ENCODE assay signal across 8 mouse cellular contexts in genomic region chrX:167103501-167104246, GRCm38 (mm10).
DNase-seq lines count a peak whose midpoint lies in the region; ATAC-seq and TF ChIP-seq lines count a peak whose summit lies in the region.

No protein-coding gene starts in this region.

- H3K27me3 ChIP-seq in heart, embryonic 11.5 days (ENCODE audit: control insufficient read depth, insufficient read depth, low read length): no peaks in the 10 kb centered on the region; the same call in 1 of the 2 replicates
- peaks cover 100% of the 10 kb centered on the region for H3K27me3 ChIP-seq in forebrain, embryonic 10.5 days (ENCODE audit: poor library complexity, severe bottlenecking)
- H3K27me3 ChIP-seq in limb, embryonic 14.5 days (ENCODE audit: control insufficient read depth, insufficient read depth, low read length): no peaks in the 10 kb centered on the region; the same call in 1 of the 2 replicates
- no peaks in the 10 kb centered on the region for H3K27me3 ChIP-seq in stomach, postnatal 0 days (ENCODE audit: control insufficient read depth, insufficient read depth, low read length)

- no peaks in the 10 kb centered on the region for H3K9me3 ChIP-seq in heart, embryonic 11.5 days (replicated peaks; ENCODE audit: control insufficient read depth, low read length)
- no peaks in the 10 kb centered on the region for H3K9me3 ChIP-seq in forebrain, embryonic 10.5 days
- no peaks in the 10 kb centered on the region for H3K9me3 ChIP-seq in limb, embryonic 14.5 days (ENCODE audit: control insufficient read depth, low read length)
- no peaks in the 10 kb centered on the region for H3K9me3 ChIP-seq in stomach, postnatal 0 days (ENCODE audit: control insufficient read depth, low read length)

- TF ChIP-seq POLR2A in limb, embryonic 14.5 days (IDR thresholded peaks at IDR 0.05; ENCODE audit: borderline replicate concordance, extremely low read depth, insufficient read depth, insufficient read length): no peak

- H3K4me3 ChIP-seq in heart, embryonic 11.5 days (ENCODE audit: low read depth, low read length): no peak overlapping the region
- no peak overlapping the region for H3K4me3 ChIP-seq in forebrain, embryonic 10.5 days
- no peak overlapping the region for H3K4me3 ChIP-seq in limb, embryonic 14.5 days (replicated peaks; ENCODE audit: low read length)
- H3K4me3 ChIP-seq in stomach, postnatal 0 days (ENCODE audit: low read depth, low read length): no peak overlapping the region

- TF ChIP-seq CTCF in stomach, postnatal 0 days (IDR thresholded peaks at IDR 0.05; ENCODE audit: low read depth): no peak

- H3K4me2 ChIP-seq in heart, embryonic 11.5 days: no peak overlapping the region
- H3K4me2 ChIP-seq in limb, embryonic 14.5 days (replicated peaks; ENCODE audit: low read depth, low read length, severe bottlenecking): no peak overlapping the region
- H3K4me2 ChIP-seq in stomach, postnatal 0 days (replicated peaks; ENCODE audit: low read depth): no peak overlapping the region

- 0 out of 2 replicates have a peak overlapping the region, but pooled peaks have one; percentile 35 for H3K27ac ChIP-seq in heart, embryonic 11.5 days (ENCODE audit: low read depth, low read length)
- H3K27ac ChIP-seq in forebrain, embryonic 10.5 days: 0 out of 2 replicates have a peak overlapping the region, but pooled peaks have one; percentile 44
- H3K27ac ChIP-seq in limb, embryonic 14.5 days (replicated peaks; ENCODE audit: low read depth, low read length): 0 out of 2 replicates have a peak overlapping the region, but pooled peaks have one; percentile 26
- 0 out of 2 replicates have a peak overlapping the region, but pooled peaks have one; percentile 13 for H3K27ac ChIP-seq in stomach, postnatal 0 days (replicated peaks)

- ATAC-seq in heart, embryonic 11.5 days (replicated peaks; ENCODE audit: insufficient number of reproducible peaks, low FRiP score, low TSS enrichment): no peak
- no peak for ATAC-seq in limb, embryonic 14.5 days (ENCODE audit: low FRiP score, low read depth)
- no peak for ATAC-seq in stomach, postnatal 0 days (ENCODE audit: low FRiP score, low TSS enrichment)

- intact Hi-C loops in heart, postnatal 14 days (cut with DNase I): loop anchor here (10.0 kb wide), 2 partner anchors 101 to 439 kb away; partner anchors contain the start of gene Tmsb4x

- WGBS in heart, embryonic 11.5 days (ENCODE audit: insufficient replicate concordance): 47% methylated on average over 12 of the region's 12 CpGs
- 35% methylated on average over 12 of the region's 12 CpGs for WGBS in forebrain, embryonic 10.5 days
- 44% methylated on average over 12 of the region's 12 CpGs for WGBS in limb, embryonic 14.5 days
- 50% methylated on average over 12 of the region's 12 CpGs for WGBS in stomach, postnatal 0 days

- TF ChIP-seq EP300 in stomach, postnatal 0 days (optimal IDR thresholded peaks at IDR 0.05): no peak

- DNase-seq in heart, postnatal 14 days: no peak
- DNase-seq in 416B (ENCODE audit: low read depth): peak; percentile 73
- no peak for DNase-seq in forebrain, embryonic 10.5 days (ENCODE audit: extremely low spot score, low spot score)
- peak; percentile 52 for DNase-seq in limb, embryonic 14.5 days (ENCODE audit: low spot score)
- no peak for DNase-seq in stomach, postnatal 0 days (ENCODE audit: low spot score)
- DNase-seq in right cerebral cortex, adult 18-20 months: no peak
- DNase-seq in thymus, postnatal 25 days: no peak

- no peaks in the 10 kb centered on the region for H3K4me1 ChIP-seq in heart, embryonic 11.5 days (ENCODE audit: control insufficient read depth, insufficient read depth, low read length)
- H3K4me1 ChIP-seq in forebrain, embryonic 10.5 days: peaks cover 25% of the 10 kb centered on the region
- H3K4me1 ChIP-seq in limb, embryonic 14.5 days (ENCODE audit: control insufficient read depth, insufficient read depth, low read length): no peaks in the 10 kb centered on the region; the same call in 1 of the 2 replicates
- no peaks in the 10 kb centered on the region for H3K4me1 ChIP-seq in stomach, postnatal 0 days (replicated peaks; ENCODE audit: control insufficient read depth, insufficient read depth)

- no peaks in the 10 kb centered on the region for H3K36me3 ChIP-seq in heart, embryonic 11.5 days (ENCODE audit: control insufficient read depth, insufficient read depth, low read length)
- no peaks in the 10 kb centered on the region for H3K36me3 ChIP-seq in forebrain, embryonic 10.5 days (replicated peaks)
- no peaks in the 10 kb centered on the region for H3K36me3 ChIP-seq in limb, embryonic 14.5 days (ENCODE audit: control insufficient read depth, insufficient read depth, low read length)
- no peaks in the 10 kb centered on the region for H3K36me3 ChIP-seq in stomach, postnatal 0 days (ENCODE audit: control insufficient read depth, insufficient read depth, low read length)

- no peak overlapping the region for H3K9ac ChIP-seq in heart, embryonic 11.5 days (ENCODE audit: low read depth, low read length)
- H3K9ac ChIP-seq in limb, embryonic 14.5 days (ENCODE audit: low read depth, low read length, severe bottlenecking): no peak overlapping the region
- H3K9ac ChIP-seq in stomach, postnatal 0 days (ENCODE audit: low read length): no peak overlapping the region

Comparison
In these comparisons a context has a peak if more than half of its experiments do, and no peak if none do; other contexts are left out.
1. DNase-seq: peak in 416B (single experiment) and limb, embryonic 14.5 days (single experiment); none in heart, postnatal 14 days (0 of 2), forebrain, embryonic 10.5 days (single experiment), stomach, postnatal 0 days (single experiment), right cerebral cortex, adult 18-20 months (single experiment) and thymus, postnatal 25 days (single experiment).
2. Peak in every context shown above with its lines, with median percentiles within 50 percentile points of each other: H3K27ac ChIP-seq.